Mouse (Mus musculus): Measurements from ENCODE around the gene Npas3.

Npas3 gene

DNA sequence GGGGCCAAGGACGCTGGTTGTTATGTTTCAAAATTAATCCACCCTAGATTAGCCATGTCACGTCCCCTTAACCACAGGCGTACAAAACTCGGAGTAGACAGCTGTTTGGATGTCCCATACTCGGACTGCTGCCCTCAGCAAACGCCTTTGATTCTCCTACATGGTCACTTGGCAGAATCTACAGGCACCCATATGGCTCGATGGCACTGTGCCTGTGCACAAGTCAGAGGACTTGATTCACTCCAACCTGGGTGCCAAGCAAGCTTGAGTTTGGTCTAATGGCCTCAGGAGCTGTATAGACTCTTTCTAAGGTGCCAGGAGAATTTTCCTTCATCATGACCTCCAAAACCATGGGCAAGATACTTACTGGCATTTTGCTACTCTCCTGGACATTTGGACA is 363.6 kb downstream of the Npas3 start:
- DNase-seq, result no peak

- no peak for DNase-seq
These were observed 372.8 kb downstream of the Npas3 start for GRCm38 (mm10) chr12:53621271-53621670.

DNA sequence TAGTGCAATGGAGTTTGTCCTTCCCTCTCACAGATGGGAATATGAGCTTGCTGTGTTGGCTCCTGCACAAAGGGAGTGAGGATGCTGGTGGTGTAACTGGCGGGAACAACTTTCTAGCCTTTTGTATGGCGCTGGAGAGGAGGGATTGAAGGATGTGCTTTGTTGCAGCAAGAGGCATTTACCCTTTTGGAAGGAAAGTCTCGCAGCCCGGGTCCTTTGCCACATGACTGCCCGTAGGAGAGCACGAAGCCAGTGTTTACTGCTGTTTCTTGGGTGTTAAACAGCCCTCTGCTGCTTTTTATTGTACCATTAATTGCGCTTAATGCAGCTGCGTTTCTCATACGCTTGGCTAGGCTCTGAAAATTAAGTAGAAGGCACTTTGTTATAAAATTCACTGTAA is 375.3 kb downstream of the Npas3 start:
- DNase-seq, result no peak

DNA sequence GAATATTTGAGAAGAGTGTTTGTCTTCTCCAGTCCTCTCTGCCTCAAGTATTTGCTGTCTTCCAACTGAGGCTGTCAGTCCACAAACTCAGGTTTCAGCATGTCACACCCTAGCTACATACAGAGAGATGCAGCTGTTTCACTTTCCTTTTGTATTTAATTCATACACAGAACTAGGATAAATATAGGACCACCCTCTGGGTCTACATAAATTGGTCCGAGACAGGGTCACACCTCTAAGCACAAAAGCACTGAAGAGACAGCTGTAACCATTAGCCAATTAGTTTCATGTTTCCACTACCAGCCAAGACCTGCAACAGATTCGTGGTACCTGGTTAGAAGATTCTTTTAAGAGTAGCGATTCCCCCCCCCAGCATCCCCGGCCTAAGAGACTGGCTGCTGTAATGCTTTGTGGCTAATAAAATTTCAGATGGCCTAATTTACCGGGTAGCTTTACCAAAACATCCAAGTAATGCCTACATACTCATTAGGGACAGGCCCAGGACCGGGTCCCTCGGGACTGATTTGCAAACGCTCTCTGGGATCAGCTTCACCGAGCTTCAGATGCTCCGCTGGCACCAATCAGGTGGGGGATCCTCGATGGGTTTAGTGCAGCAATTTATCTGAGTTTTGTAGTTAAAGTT is 376.0 kb downstream of the Npas3 start:
- no peak for DNase-seq

GRCm38 (mm10) chr12:53629483-53630120 is 381.1 kb downstream of the Npas3 start:
- no peak for DNase-seq

DNA sequence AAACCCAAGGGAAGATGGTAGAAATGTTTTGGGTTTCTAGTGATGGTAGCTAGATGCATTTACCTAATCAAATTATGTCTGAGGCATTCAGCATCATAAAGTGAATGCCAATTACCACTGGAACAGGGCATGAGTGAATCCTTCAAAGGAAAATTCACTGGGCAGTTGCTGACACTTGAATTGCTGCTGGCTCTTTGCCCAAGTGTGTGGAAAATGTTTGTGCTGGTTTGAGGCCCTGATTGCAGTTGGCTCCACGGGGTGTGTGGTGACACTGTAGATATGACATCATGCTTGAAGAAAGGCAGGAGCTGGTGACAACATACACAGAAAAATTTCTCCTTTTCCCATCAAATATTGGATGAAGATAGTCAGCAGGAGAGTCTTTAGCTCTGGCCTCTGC is 382.1 kb downstream of the Npas3 start:
- DNase-seq, result no peak

- DNase-seq, result no peak
These were observed 383.0 kb downstream of the Npas3 start for GRCm38 (mm10) chr12:53631315-53632106.

DNA sequence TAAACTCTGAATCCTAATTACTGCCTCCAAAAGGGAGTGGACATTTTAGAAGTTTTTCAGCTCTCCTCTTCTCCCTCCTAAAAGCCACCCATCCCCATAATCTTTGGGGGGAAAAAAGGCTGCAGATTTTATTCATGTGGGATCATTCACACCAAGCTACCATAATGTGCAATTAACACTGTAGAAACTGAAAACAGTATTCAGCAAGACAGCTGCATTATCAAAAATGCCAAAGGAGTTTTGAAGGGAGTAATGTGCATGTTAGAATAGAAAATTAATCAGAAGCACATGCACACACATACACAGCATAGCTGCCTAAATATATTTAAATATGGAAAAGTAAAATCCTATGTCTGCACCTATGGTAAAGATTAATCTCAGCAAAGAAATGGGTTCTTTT is 390.1 kb downstream of the Npas3 start:
- no peak for DNase-seq

DNA sequence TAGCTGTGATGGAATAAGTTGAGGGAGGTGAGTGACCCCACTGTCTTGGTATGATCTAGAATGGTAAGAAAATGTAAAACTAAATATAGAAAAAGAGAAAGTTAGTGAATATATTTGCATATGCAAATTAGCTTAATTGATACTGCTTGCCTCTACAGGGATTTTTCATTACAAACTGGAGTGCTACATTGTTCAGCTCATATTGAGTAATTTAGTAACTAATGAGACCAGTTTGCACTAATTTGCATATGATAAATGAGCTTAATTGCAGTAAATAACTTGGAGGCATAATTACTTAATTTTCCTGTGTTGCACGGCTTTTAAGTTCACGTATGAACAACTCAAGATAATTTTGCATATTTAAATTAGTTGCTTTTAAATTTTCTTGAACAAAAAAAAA is 398.8 kb downstream of the Npas3 start:
- no peak for DNase-seq

DNA sequence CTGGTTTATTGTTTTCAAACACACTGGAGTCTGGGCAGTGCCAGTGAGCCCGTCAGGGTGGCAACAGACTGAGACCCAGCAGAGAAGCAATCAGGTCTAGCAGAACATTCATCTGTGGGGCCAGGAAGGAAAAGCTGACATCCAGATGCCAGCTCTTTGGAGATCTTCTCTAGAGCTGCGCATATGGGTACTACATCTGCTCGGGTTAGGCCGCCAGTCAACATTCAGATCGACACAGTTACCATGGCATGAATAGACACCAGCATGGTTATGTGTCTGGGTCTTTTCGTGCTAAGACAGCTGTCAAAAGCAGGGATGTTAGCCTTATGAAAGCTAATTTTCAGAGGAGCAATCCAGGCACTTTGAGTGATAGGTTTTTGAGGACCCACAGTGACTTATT is 407.8 kb downstream of the Npas3 start:
- DNase-seq, result no peak

DNA sequence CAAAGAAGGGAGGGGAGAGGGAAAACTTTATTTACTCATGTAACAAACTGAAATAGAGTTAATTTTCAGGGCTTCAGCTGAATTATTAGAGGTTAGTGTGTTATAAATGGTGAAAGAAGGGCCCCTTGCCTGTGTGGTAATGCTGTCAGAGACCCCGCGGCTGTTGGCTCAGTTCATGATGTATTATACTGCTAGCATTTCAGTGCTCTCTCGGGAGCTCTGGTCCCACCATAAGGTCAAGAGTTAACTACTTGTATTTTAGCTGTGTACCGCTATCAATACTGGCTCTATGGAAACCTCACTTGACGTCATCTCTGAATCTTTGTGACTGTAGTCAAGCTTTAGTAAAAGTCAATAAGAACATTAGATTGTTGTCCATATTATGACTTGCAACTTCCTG is 415.6 kb downstream of the Npas3 start:
- no peak for DNase-seq

- no peak for DNase-seq
These were observed 423.4 kb downstream of the Npas3 start for GRCm38 (mm10) chr12:53671846-53672245.

- DNase-seq, result no peak
These were observed 428.7 kb downstream of the Npas3 start for GRCm38 (mm10) chr12:53677091-53677630.

DNA sequence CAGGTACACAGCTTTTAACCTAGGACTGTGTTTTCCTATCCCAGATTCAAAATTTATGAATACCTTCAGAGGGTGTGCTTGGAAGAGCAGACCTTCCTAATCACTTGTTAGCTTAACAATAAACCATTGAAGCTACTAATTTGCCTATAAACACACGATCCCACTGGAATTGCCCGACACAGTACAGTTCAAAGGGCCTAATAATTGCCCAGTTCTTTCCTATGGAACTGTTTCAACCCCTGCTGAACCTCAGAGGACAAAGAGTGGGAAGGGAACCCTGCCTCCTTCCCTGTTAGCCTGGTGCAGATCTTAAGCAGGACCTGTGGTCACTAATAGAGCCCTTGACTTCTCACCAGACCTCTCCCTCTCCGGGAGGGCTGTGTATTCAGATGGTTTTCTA is 429.7 kb downstream of the Npas3 start:
- DNase-seq, result no peak

- no peak for DNase-seq
These were observed 430.7 kb downstream of the Npas3 start for GRCm38 (mm10) chr12:53679161-53679560.

- DNase-seq, result no peak
These were observed 432.0 kb downstream of the Npas3 start for GRCm38 (mm10) chr12:53680501-53680900.

DNA sequence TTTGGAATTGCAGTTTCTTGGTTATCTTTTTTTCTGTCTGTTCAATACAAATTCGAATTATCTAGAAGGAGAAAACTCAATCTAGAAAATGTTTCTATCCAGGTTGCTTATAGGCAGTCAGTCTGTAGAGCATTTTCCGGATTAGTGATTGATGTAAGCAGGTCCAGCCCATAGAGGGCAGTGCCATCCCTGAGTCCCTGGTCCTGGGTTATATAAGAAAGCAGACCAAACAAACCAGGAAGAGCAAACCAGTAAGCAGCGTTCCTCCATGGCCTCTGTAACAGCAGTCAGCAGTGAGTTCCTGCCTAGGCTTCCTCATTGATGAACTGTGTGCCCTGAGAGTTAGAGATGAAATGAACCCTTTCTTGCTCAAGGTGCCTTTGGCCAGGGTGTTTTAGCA is 433.6 kb downstream of the Npas3 start:
- DNase-seq, result no peak

- DNase-seq, result no peak
These were observed 444.0 kb downstream of the Npas3 start for GRCm38 (mm10) chr12:53692471-53692870.

DNA sequence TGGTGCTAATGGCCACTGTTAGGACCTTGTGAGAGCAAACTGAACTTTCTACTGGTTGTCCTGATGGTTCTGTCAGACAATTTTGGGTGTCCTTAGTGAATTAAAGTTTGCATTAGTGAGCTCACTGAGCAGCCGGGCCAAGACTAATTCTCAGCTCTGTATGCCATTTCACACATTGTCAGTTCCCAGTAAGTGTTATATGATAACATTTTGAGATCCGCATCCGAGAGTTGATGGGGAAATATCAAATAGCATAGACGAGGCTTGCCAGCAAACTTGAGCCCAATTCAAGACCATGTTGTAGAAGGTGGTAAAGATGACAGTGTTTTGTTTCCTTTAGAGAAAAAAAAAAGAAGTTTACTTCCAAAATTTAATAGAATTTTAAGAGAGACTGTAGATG is 445.9 kb downstream of the Npas3 start:
- no peak for DNase-seq

DNA sequence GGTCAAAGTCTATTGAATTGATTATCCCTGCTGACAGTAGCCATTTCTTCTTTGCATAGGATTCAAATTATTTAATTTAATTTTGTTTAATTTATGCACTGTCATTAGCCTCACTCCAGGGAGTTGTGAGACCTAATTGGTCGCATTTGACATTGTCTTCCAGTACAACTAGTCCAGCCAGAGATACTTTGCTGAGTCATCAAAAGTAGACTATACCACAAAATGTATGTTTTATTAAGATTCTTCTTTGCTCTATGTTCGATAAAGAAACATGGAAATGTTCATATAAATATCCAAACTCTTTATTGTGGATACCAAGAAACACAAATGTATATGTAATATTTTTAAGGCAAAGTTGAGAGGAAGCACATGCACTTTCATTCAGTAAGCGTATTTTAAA is 446.8 kb downstream of the Npas3 start:
- no peak for DNase-seq

DNA sequence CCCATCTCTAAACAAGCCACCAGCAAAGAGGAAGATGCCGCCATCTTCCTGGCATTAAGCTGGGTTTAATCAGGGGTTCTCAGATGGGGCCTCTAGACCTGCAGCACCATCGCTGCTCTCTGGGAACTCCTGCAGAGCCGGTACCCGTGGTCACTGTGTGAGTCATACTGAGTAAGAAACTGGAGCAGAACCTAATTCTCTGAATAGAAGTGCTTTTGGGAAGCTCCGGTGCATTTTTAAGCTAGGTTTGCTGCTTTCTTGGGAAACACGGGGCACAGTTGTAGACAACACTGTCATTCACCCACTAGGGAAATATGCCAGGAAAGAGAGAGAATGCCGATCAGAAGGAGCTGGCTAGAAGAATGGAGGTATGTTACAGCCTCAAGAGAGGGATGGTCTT is 449.2 kb downstream of the Npas3 start:
- DNase-seq, result no peak

- DNase-seq, result no peak
These were observed 450.2 kb downstream of the Npas3 start for GRCm38 (mm10) chr12:53698483-53699227.

DNA sequence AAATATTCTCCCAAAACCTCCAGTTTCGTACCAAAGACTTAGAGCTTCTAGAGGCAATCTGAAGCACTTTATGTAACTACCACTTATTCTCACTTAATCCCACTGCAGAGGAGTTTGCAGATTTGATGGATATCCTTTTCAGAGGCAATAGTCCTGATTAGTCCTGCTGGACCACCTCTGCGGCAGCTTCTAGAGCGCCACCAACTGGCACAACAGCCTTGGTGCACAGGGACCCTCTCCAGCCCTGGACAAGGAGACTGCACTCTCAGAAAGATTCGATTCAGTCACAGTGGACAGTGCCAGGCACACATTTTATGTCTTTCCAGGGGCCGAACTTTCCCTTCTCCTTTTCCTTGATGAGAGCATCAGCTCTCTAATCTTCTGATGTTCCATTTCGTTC is 471.4 kb downstream of the Npas3 start:
- DNase-seq, result no peak

Data from lung, postnatal 36 days (tissue).